Mouse (Mus musculus) olfactory bulb, adult 2 months (tissue): ENCODE data around the gene Ppfibp1. TPM values are rescaled to one million over a fixed set of nuclear protein-coding genes. Genes with fewer than 3 reads are reported as not detected.

Experiments
- H3K27ac ChIP-seq: fragments of 200-500 bp; 2 replicates; pipeline ENCODE4 v1.5.1; 2012; ENCODE audit warnings: low read depth, low read length; ENCODE audit not compliant: insufficient read depth
- H3K4me1 ChIP-seq: fragments of 200-500 bp; 2 replicates; pipeline ENCODE4 v1.6.1; 2012; ENCODE audit warnings: low read length; ENCODE audit not compliant: control insufficient read depth, insufficient read depth
- H3K4me3 ChIP-seq: fragments of 200-500 bp; 2 replicates; pipeline ENCODE4 v1.5.1; 2012; ENCODE audit warnings: mild to moderate bottlenecking, low read depth, low read length, moderate library complexity; ENCODE audit not compliant: insufficient read depth
- CTCF ChIP-seq: fragments of 200-500 bp; IDR thresholded peaks from 2 replicates; pipeline ENCODE4 v1.5.1; 2012; ENCODE audit warnings: low read depth, mild to moderate bottlenecking, low read length, moderate library complexity; ENCODE audit not compliant: insufficient read depth
- POLR2A ChIP-seq: fragments of 200-500 bp; IDR thresholded peaks from 2 replicates; pipeline ENCODE4 v1.6.1; 2012; ENCODE audit warnings: mild to moderate bottlenecking, low read depth, low read length, moderate library complexity; ENCODE audit not compliant: insufficient read depth
- WGBS: fragments of 180-500 bp; shearing (Covaris S2); methylation state at CpG from one replicate; pipeline ENCODE4 v1.1.7; 2018; 5-methylcytosine and 5-hydroxymethylcytosine counted together
- polyA plus RNA-seq: library from polyadenylated mRNA; stranded (reverse); fragments of >200 nt; gene quantifications from 2 replicates; pipeline ENCODE4 v1.2.4, GENCODE M21; 2012; ENCODE audit warnings: low replicate concordance; ENCODE audit not compliant: missing spikeins, insufficient read depth, insufficient read length

The Ppfibp1 gene
- polyA plus RNA-seq, 1 experiment = not detected

- Histone ChIP-seq H3K4me1 (no peaks in the 10 kb centered on the region), H3K4me3 (no peak overlapping the region), H3K27ac (no peak overlapping the region)
- WGBS = 67% methylated on average over 3 of the region's 3 CpGs
- TF ChIP-seq POLR2A (no peak), CTCF (no peak)
Observed at GRCm38 (mm10) chr6:146928108-146928507, 39.8 kb downstream of the Ppfibp1 start.

GRCm38 (mm10) chr6:146929031-146929430 lies 40.7 kb downstream of the Ppfibp1 start:
- H3K27ac ChIP-seq = no peak overlapping the region
- WGBS = 93% methylated on average over 2 of the region's 2 CpGs
- TF ChIP-seq CTCF = no peak
- no peak for TF ChIP-seq POLR2A
- H3K4me3 ChIP-seq = no peak overlapping the region
- H3K4me1 ChIP-seq = no peaks in the 10 kb centered on the region

- 72% methylated on average over 6 of the region's 6 CpGs for WGBS
- TF ChIP-seq CTCF = no peak
- TF ChIP-seq POLR2A = no peak
- no peak overlapping the region for H3K27ac ChIP-seq
Observed at GRCm38 (mm10) chr6:146933123-146933522, 44.8 kb downstream of the Ppfibp1 start.

DNA sequence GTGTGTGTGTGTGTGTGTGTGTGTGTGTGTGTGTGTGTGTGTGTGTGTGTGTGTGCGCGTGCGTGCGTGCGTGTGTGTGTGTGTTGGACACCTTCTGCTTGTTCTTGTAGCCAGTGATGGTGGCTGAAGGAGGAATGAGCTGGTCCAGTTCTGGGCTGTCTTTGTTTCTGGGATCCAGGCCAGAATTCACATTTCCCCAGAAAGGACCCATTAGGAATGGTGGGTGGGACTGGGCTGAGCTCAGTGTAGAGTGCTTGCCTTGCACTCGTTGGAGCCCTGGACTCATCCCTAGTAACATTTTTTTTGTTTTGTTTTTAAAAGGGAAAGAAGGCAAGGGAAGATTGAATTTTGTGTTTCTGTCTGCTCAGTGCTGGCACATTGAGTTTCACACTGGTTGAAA lies 47.7 kb downstream of the Ppfibp1 start:
- Histone ChIP-seq H3K27ac (no peak overlapping the region), H3K4me1 (no peaks in the 10 kb centered on the region; the same call in 1 of the 2 replicates), H3K4me3 (no peak overlapping the region)
- WGBS = 80% methylated on average over 6 of the region's 6 CpGs
- TF ChIP-seq CTCF = no peak
- TF ChIP-seq POLR2A = no peak

More at GRCm38 (mm10) chr6:146933123-146933522, 44.8 kb downstream of the Ppfibp1 start:
- no peak overlapping the region for H3K4me3 ChIP-seq
- H3K4me1 ChIP-seq = no peaks in the 10 kb centered on the region; the same call in 1 of the 2 replicates

GRCm38 (mm10) chr6:146939026-146939425 lies 50.7 kb downstream of the Ppfibp1 start:
- H3K4me3 ChIP-seq = no peak overlapping the region
- TF ChIP-seq CTCF = no peak
- no peak for TF ChIP-seq POLR2A
- 86% methylated on average over 8 of the region's 8 CpGs for WGBS

GRCm38 (mm10) chr6:146941505-146942275 lies 53.4 kb downstream of the Ppfibp1 start:
- H3K4me1 ChIP-seq = 0 out of 2 replicates have a peak, but pooled peaks cover 3% of the 10 kb centered on the region
- 89% methylated on average over 7 of the region's 7 CpGs for WGBS
- no peak overlapping the region for H3K27ac ChIP-seq
- TF ChIP-seq POLR2A (no peak), CTCF (no peak)
- no peak overlapping the region for H3K4me3 ChIP-seq

More at GRCm38 (mm10) chr6:146939026-146939425, 50.7 kb downstream of the Ppfibp1 start:
- Histone ChIP-seq H3K27ac (no peak overlapping the region), H3K4me1 (no peaks in the 10 kb centered on the region; the same call in 1 of the 2 replicates)

DNA sequence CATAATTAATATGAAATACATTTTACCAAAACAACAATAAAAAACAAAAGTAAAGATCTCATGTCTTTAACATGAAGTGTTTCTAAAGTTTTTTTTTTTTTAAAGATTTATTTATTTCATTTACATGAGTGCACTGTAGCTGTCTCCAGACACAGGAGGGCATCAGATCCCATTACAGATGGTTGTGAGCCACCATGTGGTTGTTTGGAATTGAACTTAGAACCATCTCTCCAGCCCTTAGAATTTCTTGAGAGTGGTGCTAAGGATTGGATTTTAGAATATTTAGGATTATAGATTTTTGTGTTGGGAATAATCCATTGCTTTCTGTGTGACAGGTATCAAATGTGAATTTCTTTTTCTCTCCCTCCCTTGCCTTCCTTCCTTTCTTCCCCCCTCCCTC lies 55.7 kb downstream of the Ppfibp1 start:
- TF ChIP-seq CTCF = no peak
- TF ChIP-seq POLR2A = no peak
- no peak overlapping the region for H3K27ac ChIP-seq
- H3K4me3 ChIP-seq = no peak overlapping the region
- 0 out of 2 replicates have a peak, but pooled peaks cover 5% of the 10 kb centered on the region for H3K4me1 ChIP-seq

DNA sequence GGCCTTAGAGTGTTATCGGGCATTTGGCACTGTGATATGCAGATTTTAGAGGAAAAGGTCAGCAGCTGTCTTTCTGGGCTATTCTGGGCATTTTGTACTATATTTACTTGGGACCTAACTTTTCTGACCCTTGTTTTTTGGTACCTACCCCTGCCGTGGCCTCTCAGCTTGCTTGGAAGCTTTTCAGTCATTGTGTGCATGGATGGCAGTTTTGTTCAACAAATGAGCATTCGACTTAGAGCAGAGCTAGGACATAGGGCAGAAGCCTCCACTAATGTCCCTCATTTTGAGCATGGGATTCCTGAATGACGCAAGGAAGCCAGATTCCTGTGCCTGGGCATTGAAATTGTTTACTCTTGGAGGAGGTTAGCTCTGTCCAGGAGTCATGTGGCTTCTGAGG lies 56.5 kb downstream of the Ppfibp1 start:
- 0 out of 2 replicates have a peak, but pooled peaks cover 5% of the 10 kb centered on the region for H3K4me1 ChIP-seq
- no peak overlapping the region for H3K27ac ChIP-seq
- no peak overlapping the region for H3K4me3 ChIP-seq
- 80% methylated on average over 4 of the region's 4 CpGs for WGBS
- TF ChIP-seq CTCF = no peak
- TF ChIP-seq POLR2A = no peak

- 77% methylated on average over 6 of the region's 6 CpGs for WGBS
Observed at GRCm38 (mm10) chr6:146946327-146947029, 58.2 kb downstream of the Ppfibp1 start.

More at GRCm38 (mm10) chr6:146946327-146947029, 58.2 kb downstream of the Ppfibp1 start:
- no peak overlapping the region for H3K27ac ChIP-seq
- H3K4me3 ChIP-seq = no peak overlapping the region
- TF ChIP-seq POLR2A = no peak
- TF ChIP-seq CTCF = no peak
- H3K4me1 ChIP-seq = 0 out of 2 replicates have a peak, but pooled peaks cover 5% of the 10 kb centered on the region
